In genomic region chr15:22736165-22736564, GRCm38 (mm10) we compare ENCODE assay signal across 25 mouse cellular contexts.
"Had no signal": no experiment of that assay in that cellular context is flagged by ENCODE, and none has a peak within 500 bp of the region (broad histone marks: within the 10 kb centered on the region; RNA-seq: fewer than 3 reads in every experiment).

No protein-coding gene starts in this region.

- H3K4me2 ChIP-seq: heart, embryonic 12.5 days; hindbrain, embryonic 12.5 days; hindbrain, embryonic 14.5 days; intestine, embryonic 15.5 days; limb, embryonic 13.5 days; limb, embryonic 15.5 days; liver, embryonic 12.5 days had no signal

- H3K9ac ChIP-seq: heart, embryonic 12.5 days; hindbrain, embryonic 12.5 days; hindbrain, embryonic 14.5 days; intestine, embryonic 15.5 days; limb, embryonic 13.5 days; limb, embryonic 15.5 days; liver, embryonic 12.5 days had no signal

- DNase-seq: gastrocnemius, adult 2 months; gastrocnemius, postnatal 10 days; gastrocnemius, postnatal 25 days; heart, adult 18-20 months; heart, postnatal 10 days; heart, postnatal 4 days; kidney, adult 18-20 months; kidney, adult 8-10 months; kidney, postnatal 10 days; kidney, postnatal 25 days; kidney, postnatal 4 days; left cerebral cortex, postnatal 4 days had no signal

- ATAC-seq: hindbrain, embryonic 16.5 days; inflammation-experienced regulatory T-cells, adult 6 months; intestine, embryonic 15.5 days; intestine, postnatal 0 days; liver, embryonic 12.5 days had no signal

- H3K27ac ChIP-seq: gastrocnemius, adult 2 months; heart, embryonic 10.5 days; hindbrain, embryonic 10.5 days; hindbrain, embryonic 12.5 days; hindbrain, embryonic 14.5 days; intestine, embryonic 15.5 days; layer of hippocampus, adult 2 months; limb, embryonic 13.5 days; limb, embryonic 15.5 days; liver, embryonic 12.5 days had no signal

- H3K4me3 ChIP-seq: gastrocnemius, adult 2 months; heart, embryonic 10.5 days; heart, embryonic 12.5 days; hindbrain, embryonic 10.5 days; hindbrain, embryonic 12.5 days; intestine, embryonic 15.5 days; layer of hippocampus, adult 2 months; limb, embryonic 13.5 days; limb, embryonic 15.5 days; liver, embryonic 12.5 days had no signal

- H3K4me1 ChIP-seq: heart, embryonic 10.5 days; heart, embryonic 12.5 days; hindbrain, embryonic 10.5 days; hindbrain, embryonic 12.5 days; intestine, embryonic 15.5 days; limb, embryonic 13.5 days; limb, embryonic 15.5 days; liver, embryonic 12.5 days had no signal

- H3K36me3 ChIP-seq: heart, embryonic 10.5 days; heart, embryonic 12.5 days; hindbrain, embryonic 10.5 days; hindbrain, embryonic 12.5 days; intestine, embryonic 15.5 days; limb, embryonic 13.5 days; limb, embryonic 15.5 days; liver, embryonic 12.5 days had no signal

- H3K27me3 ChIP-seq: heart, embryonic 12.5 days; hindbrain, embryonic 12.5 days; intestine, embryonic 15.5 days; limb, embryonic 13.5 days; limb, embryonic 15.5 days; liver, embryonic 12.5 days had no signal

- H3K9me3 ChIP-seq: heart, embryonic 10.5 days; heart, embryonic 12.5 days; hindbrain, embryonic 10.5 days; hindbrain, embryonic 12.5 days; intestine, embryonic 15.5 days; limb, embryonic 13.5 days; limb, embryonic 15.5 days; liver, embryonic 12.5 days had no signal
